Comparison of ENCODE assay signal across 8 mouse cellular contexts in genomic region chr14:20378313-20379061, GRCm38 (mm10). TPM values are rescaled to one million over a fixed set of nuclear protein-coding genes. Genes with fewer than 3 reads are reported as not detected.
DNase-seq lines count a peak whose midpoint lies in the region; ATAC-seq lines count a peak whose summit lies in the region.

No protein-coding gene starts in this region.

- no peak overlapping the region for H3K27ac ChIP-seq in forebrain, embryonic 14.5 days (ENCODE audit: low read depth, low read length)
- no peak overlapping the region for H3K27ac ChIP-seq in forebrain, embryonic 13.5 days
- H3K27ac ChIP-seq in hindbrain, embryonic 16.5 days (ENCODE audit: low read depth, low read length): no peak overlapping the region
- H3K27ac ChIP-seq in liver, embryonic 15.5 days (replicated peaks): no peak overlapping the region

- H3K36me3 ChIP-seq in forebrain, embryonic 14.5 days (ENCODE audit: control insufficient read depth, insufficient read depth, low read length): peaks cover 64% of the 10 kb centered on the region
- H3K36me3 ChIP-seq in forebrain, embryonic 13.5 days (ENCODE audit: poor library complexity, severe bottlenecking): peaks cover 82% of the 10 kb centered on the region
- peaks cover 27% of the 10 kb centered on the region for H3K36me3 ChIP-seq in hindbrain, embryonic 16.5 days (ENCODE audit: control insufficient read depth, insufficient read depth, low read length)
- peaks cover 55% of the 10 kb centered on the region for H3K36me3 ChIP-seq in liver, embryonic 15.5 days (replicated peaks)

- no peak overlapping the region for H3K4me3 ChIP-seq in forebrain, embryonic 14.5 days (ENCODE audit: low read depth, low read length)
- H3K4me3 ChIP-seq in forebrain, embryonic 13.5 days: no peak overlapping the region
- H3K4me3 ChIP-seq in hindbrain, embryonic 16.5 days (ENCODE audit: low read length): no peak overlapping the region
- no peak overlapping the region for H3K4me3 ChIP-seq in liver, embryonic 15.5 days (replicated peaks)

- H3K4me2 ChIP-seq in forebrain, embryonic 14.5 days (ENCODE audit: low read length): no peak overlapping the region
- no peak overlapping the region for H3K4me2 ChIP-seq in forebrain, embryonic 13.5 days
- no peak overlapping the region for H3K4me2 ChIP-seq in hindbrain, embryonic 16.5 days (ENCODE audit: low read length)
- peak overlapping the region; percentile 19; the same call in 1 of the 2 replicates for H3K4me2 ChIP-seq in liver, embryonic 15.5 days

- 35% methylated on average over 13 of the region's 13 CpGs for WGBS in forebrain, embryonic 14.5 days
- 41% methylated on average over 13 of the region's 13 CpGs for WGBS in forebrain, embryonic 13.5 days
- 37% methylated on average over 13 of the region's 13 CpGs for WGBS in hindbrain, embryonic 16.5 days
- WGBS in liver, embryonic 15.5 days (ENCODE audit: insufficient replicate concordance): 28% methylated on average over 13 of the region's 13 CpGs

- DNase-seq in forebrain, embryonic 14.5 days (ENCODE audit: low spot score): peak; percentile 34
- peak; percentile 72 for DNase-seq in T-cell, adult 2 months (ENCODE audit: low spot score)
- peak; percentile 41 for DNase-seq in embryo, embryonic 9.5 days (ENCODE audit: extremely low spot score)
- DNase-seq in retina, postnatal 1 day: peak; percentile 68
- DNase-seq in frontal cortex, postnatal 14 days (ENCODE audit: low spot score in 2 of 2): no peak

- no peaks in the 10 kb centered on the region for H3K4me1 ChIP-seq in forebrain, embryonic 14.5 days (ENCODE audit: control insufficient read depth, insufficient read depth, low read length)
- no peaks in the 10 kb centered on the region for H3K4me1 ChIP-seq in forebrain, embryonic 13.5 days
- H3K4me1 ChIP-seq in hindbrain, embryonic 16.5 days (ENCODE audit: control insufficient read depth, insufficient read depth, low read depth, low read length): no peaks in the 10 kb centered on the region
- peaks cover 32% of the 10 kb centered on the region for H3K4me1 ChIP-seq in liver, embryonic 15.5 days (replicated peaks)

- no peaks in the 10 kb centered on the region for H3K9me3 ChIP-seq in forebrain, embryonic 14.5 days (replicated peaks; ENCODE audit: control insufficient read depth, low read length)
- no peaks in the 10 kb centered on the region for H3K9me3 ChIP-seq in forebrain, embryonic 13.5 days (replicated peaks)
- no peaks in the 10 kb centered on the region for H3K9me3 ChIP-seq in hindbrain, embryonic 16.5 days (ENCODE audit: control insufficient read depth, low read length)
- no peaks in the 10 kb centered on the region for H3K9me3 ChIP-seq in liver, embryonic 15.5 days (replicated peaks)

- no peak overlapping the region for H3K9ac ChIP-seq in forebrain, embryonic 14.5 days (ENCODE audit: low read length)
- H3K9ac ChIP-seq in forebrain, embryonic 13.5 days: no peak overlapping the region
- no peak overlapping the region for H3K9ac ChIP-seq in hindbrain, embryonic 16.5 days (ENCODE audit: low read depth, low read length)
- H3K9ac ChIP-seq in liver, embryonic 15.5 days: no peak overlapping the region

- H3K27me3 ChIP-seq in forebrain, embryonic 14.5 days (replicated peaks; ENCODE audit: control insufficient read depth, insufficient read depth, low read length): no peaks in the 10 kb centered on the region
- H3K27me3 ChIP-seq in forebrain, embryonic 13.5 days: no peaks in the 10 kb centered on the region
- no peaks in the 10 kb centered on the region for H3K27me3 ChIP-seq in hindbrain, embryonic 16.5 days (replicated peaks; ENCODE audit: control insufficient read depth, insufficient read depth, low read length)
- no peaks in the 10 kb centered on the region for H3K27me3 ChIP-seq in liver, embryonic 15.5 days

- peak; percentile 72; the same call in 1 of the 2 replicates for ATAC-seq in forebrain, embryonic 14.5 days
- no peak for ATAC-seq in forebrain, embryonic 13.5 days
- 0 out of 2 replicates have a peak, but pooled peaks have one; percentile 42 for ATAC-seq in hindbrain, embryonic 16.5 days
- peak; percentile 69 for ATAC-seq in liver, embryonic 15.5 days (ENCODE audit: insufficient read depth)

RNA-seq across cellular contexts. Expression of gene Dnajc9, which starts 10.2 kb away (rescaled TPM):
- polyA plus RNA-seq in forebrain, embryonic 14.5 days (2014; fragmentation: Nextera tagmentation; extraction: Ambion mirVana): 140 and 165 TPM in 2 replicates
- 270 and 277 TPM in 2 replicates for polyA plus RNA-seq in forebrain, embryonic 13.5 days (2015; fragmentation: Nextera tagmentation; extraction: Ambion mirVana)
- polyA plus RNA-seq in hindbrain, embryonic 16.5 days (2015; fragmentation: Nextera tagmentation; extraction: Ambion mirVana): 129 and 131 TPM in 2 replicates
- 111 and 114 TPM in 2 replicates for polyA plus RNA-seq in liver, embryonic 15.5 days (2015; fragmentation: Nextera tagmentation; extraction: Ambion mirVana)

RNA-seq across cellular contexts. Expression of gene Mrps16, which starts 14.9 kb away (rescaled TPM):
- polyA plus RNA-seq in forebrain, embryonic 14.5 days (2014; fragmentation: Nextera tagmentation; extraction: Ambion mirVana): 68.4 and 72.3 TPM in 2 replicates
- 60.1 and 61.1 TPM in 2 replicates for polyA plus RNA-seq in forebrain, embryonic 13.5 days (2015; fragmentation: Nextera tagmentation; extraction: Ambion mirVana)
- 64.7 and 68.0 TPM in 2 replicates for polyA plus RNA-seq in hindbrain, embryonic 16.5 days (2015; fragmentation: Nextera tagmentation; extraction: Ambion mirVana)
- 42.7 and 48.3 TPM in 2 replicates for polyA plus RNA-seq in liver, embryonic 15.5 days (2015; fragmentation: Nextera tagmentation; extraction: Ambion mirVana)

RNA-seq across cellular contexts. Expression of gene Fam149b, which starts 30.5 kb away (rescaled TPM):
- 37.0 and 40.8 TPM in 2 replicates for polyA plus RNA-seq in forebrain, embryonic 14.5 days (2014; fragmentation: Nextera tagmentation; extraction: Ambion mirVana)
- 45.2 and 45.3 TPM in 2 replicates for polyA plus RNA-seq in forebrain, embryonic 13.5 days (2015; fragmentation: Nextera tagmentation; extraction: Ambion mirVana)
- 40.1 and 40.4 TPM in 2 replicates for polyA plus RNA-seq in hindbrain, embryonic 16.5 days (2015; fragmentation: Nextera tagmentation; extraction: Ambion mirVana)
- polyA plus RNA-seq in liver, embryonic 15.5 days (2015; fragmentation: Nextera tagmentation; extraction: Ambion mirVana): 7.5 and 8.5 TPM in 2 replicates

RNA-seq across cellular contexts. Expression of gene Ecd, which starts 30.6 kb away (rescaled TPM):
- polyA plus RNA-seq in forebrain, embryonic 14.5 days (2014; fragmentation: Nextera tagmentation; extraction: Ambion mirVana): 56.9 and 58.6 TPM in 2 replicates
- 55.9 and 58.8 TPM in 2 replicates for polyA plus RNA-seq in forebrain, embryonic 13.5 days (2015; fragmentation: Nextera tagmentation; extraction: Ambion mirVana)
- 46.5 and 52.5 TPM in 2 replicates for polyA plus RNA-seq in hindbrain, embryonic 16.5 days (2015; fragmentation: Nextera tagmentation; extraction: Ambion mirVana)
- polyA plus RNA-seq in liver, embryonic 15.5 days (2015; fragmentation: Nextera tagmentation; extraction: Ambion mirVana): 25.3 and 26.8 TPM in 2 replicates

Comparison
In these comparisons a context has a peak if more than half of its experiments do, and no peak if none do; other contexts are left out.
1. DNase-seq: peak in forebrain, embryonic 14.5 days (single experiment), T-cell, adult 2 months (single experiment), embryo, embryonic 9.5 days (single experiment) and retina, postnatal 1 day (single experiment); none in frontal cortex, postnatal 14 days (0 of 2).